In the genomic region with DNA sequence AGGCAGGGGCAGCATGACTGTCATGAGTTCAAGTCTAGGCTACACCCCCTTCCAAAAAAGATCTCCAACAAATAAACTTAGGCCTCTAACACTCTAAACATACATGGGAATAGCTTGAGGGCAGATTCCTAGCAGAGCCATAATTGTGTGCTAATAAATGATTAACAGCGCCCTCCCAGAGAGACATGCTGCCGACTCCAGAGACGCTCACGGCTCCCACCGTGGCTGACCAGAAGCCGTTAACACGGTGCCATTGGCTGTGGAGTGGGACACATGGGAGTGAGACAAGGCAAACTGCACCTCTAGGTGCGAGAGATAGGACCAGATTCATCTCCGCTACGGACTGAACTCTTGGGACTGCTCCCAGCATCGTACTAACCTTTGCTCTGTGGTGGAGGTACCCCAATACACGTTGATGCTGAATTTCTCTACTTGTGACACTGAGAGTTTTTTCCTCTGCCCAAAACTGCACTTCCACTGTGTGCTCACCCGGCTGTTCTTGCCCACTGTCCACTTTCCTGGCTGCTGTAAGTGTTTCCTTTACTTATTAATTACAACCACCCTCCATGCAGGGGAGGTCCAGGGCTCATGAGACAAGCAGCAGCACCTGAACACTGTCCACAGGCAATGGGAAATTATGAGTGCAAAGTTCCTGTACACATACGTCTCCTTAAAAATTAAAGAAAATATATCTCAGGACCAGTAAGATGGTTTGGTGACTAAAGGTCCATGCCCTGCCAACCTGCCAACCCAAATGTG, we compare ENCODE assay signal across 27 mouse cellular contexts.
DNase-seq lines count a peak whose midpoint lies in the region; TF ChIP-seq lines count a peak whose summit lies in the region.
"Had no signal": no experiment of that assay in that cellular context is flagged by ENCODE, and none has a peak within 500 bp of the region (broad histone marks: within the 10 kb centered on the region; RNA-seq: fewer than 3 reads in every experiment).

No protein-coding gene starts in this region.

- DNase-seq in kidney, adult 11 months, result peak; percentile 63
- DNase-seq in kidney, adult 18-20 months, result no peak
- peak; percentile 70 for DNase-seq in kidney, adult 9 months
- DNase-seq in kidney, postnatal 10 days, result peak; percentile 43
- DNase-seq in cerebellum, adult 2 months, result no peak
- DNase-seq in neural tube, embryonic 10.5 days (ENCODE audit: extremely low spot score, low spot score), result no peak
- no peak for DNase-seq in yolk sac, embryonic 10.5 days (ENCODE audit: low spot score)
- DNase-seq: adrenal gland, postnatal 10 days; cerebellum, adult 11 months; cerebellum, adult 9-11 months; embryo, embryonic 11 days; gastrocnemius, adult 2 months; gastrocnemius, postnatal 36 days; heart, postnatal 14 days; liver; lung, embryonic 14.5 days; right cerebral cortex, adult 18-20 months; spleen, adult 18-20 months; thymus, adult 2 months; thymus, postnatal 36 days had no signal

- TF ChIP-seq CTCF in cerebellum, adult 2 months (IDR thresholded peaks at IDR 0.05; ENCODE audit: borderline replicate concordance, insufficient read depth, low read depth, low read length), result no peak

- peaks cover 4% of the 10 kb centered on the region; the same call in 1 of the 2 replicates for H3K4me1 ChIP-seq in cerebellum, adult 2 months (ENCODE audit: control insufficient read depth, insufficient read depth, low read length)
- H3K4me1 ChIP-seq: forebrain, embryonic 15.5 days; hindbrain, embryonic 15.5 days had no signal

- H3K27ac ChIP-seq in cerebellum, adult 2 months (ENCODE audit: insufficient read depth, low read length), result no peak overlapping the region
- H3K27ac ChIP-seq: embryonic facial prominence, embryonic 12.5 days; forebrain, embryonic 15.5 days; gastrocnemius, adult 2 months; hindbrain, embryonic 10.5 days; hindbrain, embryonic 15.5 days; liver, embryonic 14.5 days; neural tube, embryonic 12.5 days; stomach, postnatal 0 days had no signal

- WGBS in cerebellum, adult 2 months, result 88% methylated on average over 14 of the region's 14 CpGs

- no peak for TF ChIP-seq POLR2A in cerebellum, adult 2 months (IDR thresholded peaks at IDR 0.05; ENCODE audit: borderline replicate concordance, insufficient read depth, low read length)

- H3K4me3 ChIP-seq in cerebellum, adult 2 months (replicated peaks; ENCODE audit: insufficient read depth, low read depth, low read length), result no peak overlapping the region
- H3K4me3 ChIP-seq: embryonic facial prominence, embryonic 12.5 days; forebrain, embryonic 15.5 days; gastrocnemius, adult 2 months; hindbrain, embryonic 10.5 days; hindbrain, embryonic 15.5 days; neural tube, embryonic 12.5 days had no signal

- H3K27me3 ChIP-seq in cerebellum, adult 2 months (ENCODE audit: control insufficient read depth, insufficient read depth, low read length), result no peaks in the 10 kb centered on the region
- H3K27me3 ChIP-seq: embryonic facial prominence, embryonic 12.5 days; forebrain, embryonic 15.5 days; hindbrain, embryonic 15.5 days; neural tube, embryonic 12.5 days had no signal

Comparison
In these comparisons a context has a peak if more than half of its experiments do, and no peak if none do; other contexts are left out.
1. DNase-seq: peak in kidney, adult 11 months (single experiment), kidney, adult 9 months (single experiment) and kidney, postnatal 10 days (single experiment); none in kidney, adult 18-20 months (single experiment), cerebellum, adult 2 months (0 of 2), neural tube, embryonic 10.5 days (single experiment) and yolk sac, embryonic 10.5 days (single experiment).